8 mouse cellular contexts compared by ENCODE assay signal in genomic region chr17:45686093-45686619, GRCm38 (mm10). TPM values are rescaled to one million over a fixed set of nuclear protein-coding genes. Genes with fewer than 3 reads are reported as not detected.
DNase-seq lines count a peak whose midpoint lies in the region; ATAC-seq lines count a peak whose summit lies in the region.

TSS of gene Mrpl14 (plus strand) at chr17:45686322.

- peak within 1 kb of the TSS; percentile 92 for H3K9ac ChIP-seq in hindbrain, embryonic 11.5 days (ENCODE audit: low read depth, low read length)

- under 1% methylated on average over 40 of the region's 50 CpGs for WGBS in hindbrain, embryonic 11.5 days

- no peaks in the 10 kb centered on the region for H3K9me3 ChIP-seq in hindbrain, embryonic 11.5 days (ENCODE audit: control insufficient read depth, low read length)

- peaks cover 5% of the 10 kb centered on the region for H3K4me1 ChIP-seq in hindbrain, embryonic 11.5 days (replicated peaks; ENCODE audit: control insufficient read depth, insufficient read depth, low read length)

- ATAC-seq in hindbrain, embryonic 11.5 days (ENCODE audit: low FRiP score) = peak; percentile 92

- H3K4me3 ChIP-seq in hindbrain, embryonic 11.5 days (ENCODE audit: low read depth, low read length) = peak within 1 kb of the TSS; percentile 92

- peak; percentile 98 for DNase-seq in MN1 (ENCODE audit: low spot score)
- peak; percentile 89 for DNase-seq in cerebellum, adult 9-10 months
- DNase-seq in frontal cortex, adult 2 months (ENCODE audit: extremely low spot score in 1 of 2, low spot score in 1 of 2) = peak; percentile 54 to 92
- peak; percentile 98 for DNase-seq in hindbrain, embryonic 11.5 days (ENCODE audit: low spot score)
- peak; percentile 92 to 95 for DNase-seq in layer of hippocampus, postnatal 10 days (ENCODE audit: low spot score in 2 of 2)
- DNase-seq in lung, postnatal 10 days = peak; percentile 92
- DNase-seq in ovary, postnatal 36 days (ENCODE audit: low spot score) = peak; percentile 93
- DNase-seq in thymus, postnatal 25 days = peak; percentile 94

- no peaks in the 10 kb centered on the region for H3K27me3 ChIP-seq in hindbrain, embryonic 11.5 days (ENCODE audit: control insufficient read depth, insufficient read depth, low read length)

- no peaks in the 10 kb centered on the region for H3K36me3 ChIP-seq in hindbrain, embryonic 11.5 days (ENCODE audit: control insufficient read depth, insufficient read depth, low read length)

- H3K4me2 ChIP-seq in hindbrain, embryonic 11.5 days (replicated peaks; ENCODE audit: low read depth, low read length) = peak within 1 kb of the TSS; percentile 91

- peak within 1 kb of the TSS; percentile 87 for H3K27ac ChIP-seq in hindbrain, embryonic 11.5 days (ENCODE audit: low read depth, low read length)

RNA-seq across cellular contexts. Expression of gene Mrpl14, which starts in this region (rescaled TPM):
- polyA plus RNA-seq in frontal cortex, adult 2 months (2012; rRNA removed) = 48.4 and 52.8 TPM in 2 replicates
- polyA plus RNA-seq in hindbrain, embryonic 11.5 days (2014; fragmentation: Nextera tagmentation; extraction: Ambion mirVana) = 105 and 109 TPM in 2 replicates
- total RNA-seq in layer of hippocampus, postnatal 10 days (2021) = 10 to 100 TPM; 37.3 to 42.5 TPM

Comparison
In these comparisons a context has a peak if more than half of its experiments do, and no peak if none do; other contexts are left out.
1. Peak in every context shown above with its lines: DNase-seq, ATAC-seq, H3K4me3 ChIP-seq and H3K27ac ChIP-seq.